Mouse (Mus musculus) CD4-positive, CD25-positive, alpha-beta regulatory T cell, adult 2 months (primary cell): ENCODE results near the gene Plekha7.

Source experiments
- DNase-seq: peaks from one replicate; pipeline ENCODE4 v3.0.0-alpha.2; 2012; ENCODE audit warnings: low read depth, low spot score

Plekha7 gene

GRCm38 (mm10) chr7:116222288-116223009 lies 85.7 kb downstream of the Plekha7 start:
- no peak for DNase-seq

GRCm38 (mm10) chr7:116221883-116222282 lies 86.3 kb downstream of the Plekha7 start:
- no peak for DNase-seq

GRCm38 (mm10) chr7:116220103-116220707 lies 88.0 kb downstream of the Plekha7 start:
- DNase-seq = no peak

GRCm38 (mm10) chr7:116217747-116218146 lies 90.4 kb downstream of the Plekha7 start:
- no peak for DNase-seq

GRCm38 (mm10) chr7:116211904-116212303 lies 96.3 kb downstream of the Plekha7 start:
- no peak for DNase-seq

GRCm38 (mm10) chr7:116209926-116210631 lies 98.1 kb downstream of the Plekha7 start:
- DNase-seq = no peak

GRCm38 (mm10) chr7:116208880-116209279 lies 99.3 kb downstream of the Plekha7 start:
- no peak for DNase-seq

- no peak for DNase-seq
These were observed 101.2 kb downstream of the Plekha7 start for GRCm38 (mm10) chr7:116206806-116207571.

GRCm38 (mm10) chr7:116205451-116205850 lies 102.7 kb downstream of the Plekha7 start:
- no peak for DNase-seq

GRCm38 (mm10) chr7:116202033-116202681 lies 106.0 kb downstream of the Plekha7 start:
- no peak for DNase-seq

GRCm38 (mm10) chr7:116200951-116201351 lies 107.2 kb downstream of the Plekha7 start:
- no peak for DNase-seq

- DNase-seq = no peak
These were observed 107.6 kb downstream of the Plekha7 start for GRCm38 (mm10) chr7:116200544-116200943.

GRCm38 (mm10) chr7:116198902-116199301 lies 109.3 kb downstream of the Plekha7 start:
- DNase-seq = no peak

GRCm38 (mm10) chr7:116198407-116198806 lies 109.8 kb downstream of the Plekha7 start:
- no peak for DNase-seq

GRCm38 (mm10) chr7:116196974-116197679 lies 111.0 kb downstream of the Plekha7 start:
- no peak for DNase-seq

GRCm38 (mm10) chr7:116194996-116195395 lies 113.2 kb downstream of the Plekha7 start:
- DNase-seq = peak; percentile 11

- DNase-seq = no peak
These were observed 115.2 kb downstream of the Plekha7 start for GRCm38 (mm10) chr7:116192966-116193365.

- DNase-seq = no peak
These were observed 116.0 kb downstream of the Plekha7 start for GRCm38 (mm10) chr7:116192096-116192595.

GRCm38 (mm10) chr7:116191138-116191537 lies 117.0 kb downstream of the Plekha7 start:
- DNase-seq = no peak

GRCm38 (mm10) chr7:116189708-116190107 lies 118.5 kb downstream of the Plekha7 start:
- no peak for DNase-seq
